Mouse (Mus musculus) CD4-positive, CD25-positive, alpha-beta regulatory T cell (primary cell): ENCODE measurements around the gene Cldn1. TPM values are rescaled to one million over a fixed set of nuclear protein-coding genes. Genes with fewer than 3 reads are reported as not detected.

Experiments used
- polyA plus RNA-seq: library from polyadenylated mRNA; unstranded; fragments of 100-300 nt; shearing (Covaris generic); gene quantifications from one replicate; pipeline ENCODE4 v1.2.1, GENCODE M21; 2017

Gene Cldn1
- polyA plus RNA-seq: not detected

GRCm38 (mm10) chr16:26371325-26372053 is at the start of gene Cldn1:
Gene Cldn1 (minus strand): TSS chr16:26371841.

Other genes starting within 250 kb of the Cldn1 start
- gene Cldn16, start 91.3 kb upstream of the Cldn1 start, polyA plus RNA-seq: not detected
- not detected for gene Tmem207, start 154.9 kb upstream of the Cldn1 start, polyA plus RNA-seq
- gene Il1rap, start 209.9 kb upstream of the Cldn1 start, polyA plus RNA-seq: 12.9 TPM